Mouse (Mus musculus): Measurements from ENCODE around the gene Snx29.
"Not testable (repeated sequence)": the region's sequence is repeated elsewhere in the genome, so short reads cannot be mapped to it uniquely, and the experiment has no call there.

The Snx29 gene

DNA sequence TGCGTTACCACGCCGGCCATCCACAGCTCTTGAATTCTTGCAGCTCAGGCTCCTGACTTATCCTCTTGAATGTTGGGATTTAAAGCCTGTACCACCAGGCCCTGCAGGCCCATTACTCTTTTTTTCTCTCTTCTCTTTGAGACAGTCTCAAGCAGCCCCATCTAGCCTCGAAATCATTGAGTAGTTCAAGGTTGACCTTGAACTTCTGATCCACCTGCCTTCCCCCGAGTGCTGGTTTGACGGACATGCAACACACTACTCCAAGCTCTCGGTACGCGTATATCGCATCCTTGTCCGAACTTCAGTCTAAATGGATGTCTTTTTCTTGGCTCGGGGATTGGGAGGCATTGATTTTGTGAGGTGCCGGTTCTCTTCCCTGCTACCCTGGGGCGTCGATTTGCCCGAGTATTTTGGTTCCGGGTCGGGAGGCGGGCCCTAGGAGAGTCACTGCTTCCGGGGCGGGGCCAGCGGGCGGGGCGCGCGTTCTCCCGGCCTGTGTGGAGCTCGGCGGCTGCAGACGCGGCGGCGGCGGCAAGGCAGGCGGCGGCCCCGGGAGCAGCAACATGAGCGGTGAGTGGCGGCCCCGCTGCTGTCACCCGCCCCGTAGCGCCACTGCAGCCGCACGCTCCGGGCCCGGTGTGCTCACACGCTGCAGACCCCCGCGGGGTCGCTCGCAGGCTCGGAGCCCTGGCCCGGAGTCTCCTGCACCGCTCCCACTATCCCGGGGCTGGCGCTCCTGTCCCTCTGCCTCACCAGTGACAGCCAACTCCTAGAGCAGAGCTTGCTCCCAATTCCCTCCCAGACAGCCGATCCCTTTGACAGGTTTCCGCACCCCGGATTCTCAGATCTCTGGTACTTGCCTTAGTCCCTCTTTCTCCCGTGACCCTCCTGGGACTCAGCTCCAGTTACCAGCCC, at the start of gene Snx29:
Gene Snx29 (plus strand): TSS at position 500 of the 915 bp plus-strand sequence.
- in situ Hi-C loops (cut with MboI, MseI), result loop anchor here (10.0 to 25.0 kb wide), 2 partner anchors 788 to 1035 kb away; no protein-coding TSS in a partner anchor

DNA sequence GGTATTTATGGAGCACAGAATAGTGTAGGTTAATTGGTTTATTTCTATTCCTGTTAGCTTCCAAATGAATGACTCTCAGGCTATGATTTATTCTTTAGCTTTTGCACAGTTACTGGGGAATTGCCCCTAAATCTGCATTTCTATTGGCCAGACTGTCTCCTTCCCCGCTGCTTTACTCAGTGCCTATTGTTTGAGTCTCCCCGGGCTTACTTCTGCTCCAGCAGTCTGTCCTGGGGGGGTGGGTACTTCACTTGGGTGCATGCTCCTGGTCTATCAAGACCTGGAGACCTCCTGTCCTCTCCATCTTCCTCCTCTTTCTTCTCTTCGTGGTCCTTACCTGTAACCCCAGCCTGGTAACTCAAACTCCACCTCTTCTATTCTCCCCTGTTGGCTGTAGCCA, 45.8 kb upstream of the Snx29 start:
- in situ Hi-C loops (cut with MboI, MseI), result loop anchor here in 1 of 2 experiments (10.0 kb wide), 1 partner anchor 1252 kb away; no protein-coding TSS in a partner anchor

DNA sequence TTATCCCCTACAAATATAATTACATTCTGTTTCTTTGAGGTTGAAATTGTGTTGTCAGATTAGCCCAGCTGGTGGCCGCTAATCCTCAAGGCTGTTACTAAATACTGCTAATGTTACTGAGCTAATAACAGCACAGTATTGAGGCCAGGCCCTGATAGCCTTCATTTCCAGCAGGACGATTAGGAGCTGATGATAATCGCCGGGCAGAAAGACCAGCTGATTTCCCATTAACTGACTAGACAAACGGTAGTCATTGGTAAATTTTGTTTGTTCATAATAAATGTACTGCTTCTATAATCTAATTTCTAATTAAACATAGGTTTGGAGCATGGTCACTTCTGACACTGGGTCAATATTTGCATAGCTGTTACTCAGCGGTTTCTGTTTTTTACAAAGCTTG, 43.9 kb upstream of the Snx29 start:
- in situ Hi-C loops (cut with MboI, MseI), result loop anchor here in 1 of 2 experiments (10.0 kb wide), 1 partner anchor 1254 kb away; no protein-coding TSS in a partner anchor

DNA sequence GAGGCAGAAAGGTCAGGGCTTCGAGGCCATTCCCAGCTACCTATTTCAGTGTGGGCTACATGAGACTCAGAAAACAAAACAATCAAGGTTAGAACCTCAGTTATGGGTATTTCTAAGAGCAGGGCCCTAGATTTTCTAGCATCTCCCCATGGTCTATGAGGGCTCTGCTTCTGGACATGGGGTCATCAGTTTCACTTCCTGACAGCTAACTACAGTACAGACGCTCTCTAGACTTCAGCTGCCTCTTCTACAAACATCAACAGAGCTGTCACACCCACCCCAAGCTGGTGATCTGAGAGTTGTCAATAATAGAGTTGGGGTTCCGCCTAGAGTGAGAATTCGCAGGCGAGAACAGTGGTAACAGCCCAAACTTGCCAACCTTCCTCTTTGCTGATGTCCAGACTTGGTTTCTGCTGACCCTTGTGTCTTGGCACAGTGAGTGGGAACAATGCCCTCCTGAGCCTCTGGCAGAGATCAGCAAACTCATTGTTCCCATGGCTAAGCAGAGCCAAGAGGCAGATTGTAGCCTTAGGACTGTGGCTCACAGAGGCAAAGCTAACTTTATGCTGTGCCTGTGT, 40.0 kb upstream of the Snx29 start:
- in situ Hi-C loops (cut with MboI, MseI), result no loop called here

DNA sequence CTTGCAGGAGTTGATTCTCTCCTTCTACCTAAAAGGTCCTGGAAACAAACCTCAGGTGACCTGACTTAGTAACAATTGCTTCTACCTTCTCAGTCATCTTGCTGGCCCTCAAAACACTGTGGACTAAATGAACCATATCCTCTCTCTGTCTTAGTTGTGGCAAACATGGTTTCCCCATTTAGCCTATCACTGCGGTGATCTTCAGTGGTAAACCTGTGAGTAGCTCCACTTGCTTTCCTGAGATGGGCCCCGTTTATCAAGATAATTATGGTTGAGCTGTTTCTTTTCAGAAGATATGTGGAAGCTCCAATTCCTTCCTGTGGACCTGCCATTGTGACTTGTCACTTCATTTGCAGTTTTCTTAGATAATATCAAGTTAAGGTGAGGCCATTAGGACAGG, 37.8 kb upstream of the Snx29 start:
- in situ Hi-C loops (cut with MboI, MseI), result no loop called here

DNA sequence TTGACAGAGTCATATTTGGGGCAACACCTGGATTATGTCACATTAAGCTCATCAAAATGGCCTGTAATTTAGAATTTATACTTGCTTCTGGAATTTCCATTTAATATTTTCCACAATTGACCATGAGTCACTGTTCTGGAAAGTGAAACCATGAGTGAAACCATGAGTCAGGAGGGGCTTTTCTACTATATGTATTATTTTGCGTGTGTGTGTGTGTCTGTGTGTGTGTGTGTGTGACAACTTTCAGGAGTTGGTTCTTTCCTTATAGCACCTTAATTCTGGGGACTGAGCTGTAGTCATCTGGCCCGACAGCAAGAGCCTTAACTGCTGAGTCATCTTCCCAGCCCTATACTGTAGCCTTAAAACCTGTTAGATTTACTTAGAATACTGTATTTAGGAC, 36.8 kb upstream of the Snx29 start:
- in situ Hi-C loops (cut with MboI, MseI), result no loop called here

DNA sequence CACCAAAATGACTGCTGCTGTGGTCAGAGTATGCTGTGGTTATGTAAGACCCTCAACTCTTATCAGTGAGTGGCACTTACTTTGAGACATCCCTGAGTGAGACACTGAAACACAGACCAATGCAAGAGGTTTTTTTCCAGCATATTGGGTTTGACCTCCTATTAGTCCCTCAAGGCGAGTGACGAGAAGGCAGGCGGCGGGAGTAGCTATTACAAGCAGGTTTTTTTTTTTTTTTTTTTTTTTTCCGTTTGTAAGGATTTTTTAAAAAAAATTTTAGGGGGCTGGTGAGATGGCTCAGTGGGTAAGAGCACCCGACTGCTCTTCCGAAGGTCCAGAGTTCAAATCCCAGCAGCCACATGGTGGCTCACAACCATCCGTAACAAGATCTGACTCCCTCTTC, 33.8 kb upstream of the Snx29 start:
- in situ Hi-C loops (cut with MboI, MseI), result not testable (repeated sequence)

DNA sequence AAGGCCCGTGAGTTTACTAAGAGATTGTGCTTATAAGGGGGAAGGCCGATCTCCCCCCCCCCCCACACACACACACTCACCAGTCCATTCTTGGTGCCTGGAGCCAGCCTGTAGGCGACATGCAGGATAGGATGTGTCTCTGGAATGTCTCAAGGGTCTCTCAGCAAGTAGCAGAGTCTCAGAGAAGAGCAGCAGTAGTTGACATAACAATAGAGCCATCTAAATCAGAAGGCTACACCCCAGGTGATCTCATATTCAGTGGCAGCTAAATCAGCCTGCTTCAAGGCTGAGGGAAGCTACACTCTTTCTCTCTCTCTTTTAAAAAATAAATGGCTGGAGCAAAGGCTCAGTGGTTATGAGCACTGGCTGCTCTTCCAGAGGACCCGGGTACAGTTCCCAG, 27.1 kb upstream of the Snx29 start:
- in situ Hi-C loops (cut with MboI, MseI), result not testable (repeated sequence)

DNA sequence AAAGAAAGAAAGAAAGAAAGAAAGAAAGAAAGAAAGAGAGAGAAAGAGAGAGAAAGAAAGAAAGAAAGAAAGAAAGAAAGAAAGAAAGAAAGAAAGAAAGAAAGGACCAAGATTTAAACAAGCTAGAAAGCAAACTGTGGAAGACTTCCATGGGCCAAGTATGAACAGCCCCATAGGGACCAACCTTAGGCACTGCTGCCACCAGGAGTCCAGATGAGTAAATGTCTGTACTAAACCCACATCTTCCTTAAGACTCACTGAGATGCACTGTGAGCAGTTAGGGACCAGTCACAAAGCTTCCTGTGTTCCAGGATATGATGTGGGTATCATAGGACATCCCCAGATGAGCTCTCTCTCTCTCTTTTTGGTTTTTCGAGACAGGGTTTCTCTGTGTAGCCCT, 25.0 kb upstream of the Snx29 start:
- in situ Hi-C loops (cut with MboI, MseI), result not testable (repeated sequence)

DNA sequence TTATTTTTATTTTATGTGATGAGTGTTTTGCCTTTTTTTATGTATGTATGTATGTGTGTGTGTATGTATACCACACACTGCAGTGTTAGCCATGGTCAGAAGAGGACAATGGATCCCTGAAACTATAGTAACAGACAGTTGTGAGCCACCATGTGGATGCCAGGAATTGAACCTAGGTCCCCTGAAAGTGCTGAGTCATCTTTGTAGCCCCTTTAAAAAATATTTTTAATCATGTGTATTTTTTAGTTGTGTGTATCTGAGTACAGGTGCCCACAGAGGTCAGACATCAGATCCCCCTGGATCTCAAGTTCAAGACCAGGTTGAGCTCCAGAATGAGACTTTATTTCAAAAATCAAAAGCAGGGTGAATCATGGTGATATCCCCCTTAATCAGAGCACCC, 19.0 kb upstream of the Snx29 start:
- in situ Hi-C loops (cut with MboI, MseI), result loop anchor here (10.0 to 25.0 kb wide), 2 partner anchors 111 to 1016 kb away; no protein-coding TSS in a partner anchor

DNA sequence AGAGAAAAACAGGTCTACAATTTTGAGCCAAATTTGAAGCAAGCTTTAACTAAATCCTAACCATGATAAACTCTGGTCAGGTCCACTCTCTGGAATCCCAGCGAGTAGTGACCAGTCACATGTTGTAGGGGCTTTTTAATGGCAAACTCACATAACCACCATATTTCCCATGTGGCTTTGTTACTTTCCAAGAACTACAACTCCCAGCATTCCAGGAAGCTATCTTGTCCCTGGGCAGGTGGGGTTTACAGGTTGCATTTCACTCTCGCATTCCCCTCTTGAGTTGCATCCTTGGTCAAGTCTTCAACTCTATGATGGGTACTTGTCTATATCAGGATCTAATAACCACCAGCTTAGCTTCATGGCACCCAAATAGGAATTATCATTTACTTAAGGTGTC, 17.2 kb upstream of the Snx29 start:
- in situ Hi-C loops (cut with MboI, MseI), result loop anchor here (10.0 to 25.0 kb wide), 2 partner anchors 109 to 1018 kb away; no protein-coding TSS in a partner anchor

DNA sequence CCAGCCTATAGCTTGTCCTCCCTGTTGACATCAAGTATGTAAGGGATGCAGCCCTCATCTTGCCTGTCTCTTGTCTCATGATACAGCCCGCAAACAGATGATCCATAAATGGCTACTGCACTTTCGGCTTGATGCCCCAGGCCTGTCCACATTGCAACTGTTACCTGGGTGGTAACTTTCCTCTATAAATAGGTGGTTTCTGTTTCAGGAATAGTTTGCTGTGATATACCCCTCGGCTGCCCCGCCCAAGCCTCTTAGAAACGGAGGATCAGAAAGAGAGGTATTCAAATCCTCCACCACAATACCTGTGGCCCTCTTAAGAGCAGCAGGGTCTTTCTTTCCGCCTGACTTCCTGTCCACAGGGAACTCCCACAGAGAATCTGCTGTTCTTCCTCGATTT, 9.2 kb upstream of the Snx29 start, which contains the start of gene Tnfrsf17:
Gene Tnfrsf17 (plus strand): TSS at position 301 of the 400 bp plus-strand sequence.
- in situ Hi-C loops (cut with MboI, MseI), result loop anchor here in 1 of 2 experiments (10.0 to 25.0 kb wide), 2 partner anchors 101 to 1026 kb away; no protein-coding TSS in a partner anchor

DNA sequence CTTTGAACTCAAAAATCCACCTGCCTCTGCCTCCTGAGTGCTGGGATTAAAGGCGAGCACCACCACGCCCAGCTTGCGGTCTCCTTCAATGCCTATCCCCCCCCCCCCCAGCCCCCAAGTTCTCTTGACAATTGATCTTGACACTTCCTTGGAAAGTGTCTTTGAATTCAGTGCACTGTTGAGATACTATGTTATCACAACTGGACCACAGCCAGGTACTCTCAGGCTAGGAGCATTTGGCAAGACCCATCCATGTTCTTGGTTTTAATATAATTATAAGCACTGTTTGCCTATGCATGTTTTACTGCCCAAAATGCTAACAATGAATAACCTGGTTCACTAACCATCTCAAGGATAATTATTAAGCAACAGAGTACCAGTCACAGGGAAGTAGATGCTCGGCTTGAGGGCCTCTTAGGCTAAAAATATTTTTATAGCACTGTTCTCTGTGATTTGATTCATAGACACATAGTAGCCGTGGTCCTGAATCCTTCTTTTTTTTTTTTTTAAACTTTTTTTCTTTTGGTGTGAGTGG, 6.9 kb upstream of the Snx29 start:
- in situ Hi-C loops (cut with MboI, MseI), result loop anchor here in 1 of 2 experiments (10.0 to 25.0 kb wide), 2 partner anchors 99 to 1029 kb away; no protein-coding TSS in a partner anchor

DNA sequence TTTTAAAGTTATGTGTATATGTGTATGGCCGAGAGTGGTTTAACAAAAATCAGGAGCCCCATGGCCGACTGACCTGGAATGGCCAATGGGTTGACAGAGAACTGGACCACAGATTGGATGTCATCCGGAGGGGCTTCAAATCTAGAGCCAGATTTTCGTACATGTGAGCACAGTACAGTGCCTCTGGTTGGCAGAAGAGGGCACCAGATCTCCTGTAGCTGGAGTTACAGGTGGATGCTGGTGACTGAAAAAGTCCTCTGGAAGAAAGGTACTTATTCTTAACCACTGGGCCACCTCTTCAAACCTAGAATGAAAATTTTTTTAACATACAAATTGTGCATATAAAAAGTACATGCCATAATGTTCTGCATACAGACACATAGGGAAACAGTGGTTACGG, 6.0 kb upstream of the Snx29 start:
- in situ Hi-C loops (cut with MboI, MseI), result loop anchor here in 1 of 2 experiments (10.0 to 25.0 kb wide), 2 partner anchors 98 to 1029 kb away; no protein-coding TSS in a partner anchor

DNA sequence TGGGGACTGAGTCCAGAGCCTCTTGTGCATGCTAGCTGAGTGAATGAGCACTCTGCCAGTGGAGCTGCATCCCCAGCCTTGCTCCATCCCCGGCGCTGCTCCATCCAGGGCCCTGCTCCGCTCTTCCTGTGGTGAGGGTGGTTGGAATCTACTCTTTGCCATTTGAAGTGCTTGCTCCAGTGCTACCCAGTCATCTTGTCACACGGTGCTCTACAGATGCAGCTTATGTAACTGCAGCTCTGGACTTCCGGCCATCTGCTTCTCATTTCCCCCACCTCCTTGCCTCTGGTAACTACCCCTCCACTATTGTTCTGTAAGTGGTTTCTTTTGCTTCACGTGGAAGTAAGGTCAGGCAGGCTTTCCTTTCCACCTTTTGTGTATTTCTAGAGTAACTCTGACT, 5.4 kb upstream of the Snx29 start:
- in situ Hi-C loops (cut with MboI, MseI), result loop anchor here in 1 of 2 experiments (10.0 to 25.0 kb wide), 2 partner anchors 97 to 1030 kb away; no protein-coding TSS in a partner anchor

DNA sequence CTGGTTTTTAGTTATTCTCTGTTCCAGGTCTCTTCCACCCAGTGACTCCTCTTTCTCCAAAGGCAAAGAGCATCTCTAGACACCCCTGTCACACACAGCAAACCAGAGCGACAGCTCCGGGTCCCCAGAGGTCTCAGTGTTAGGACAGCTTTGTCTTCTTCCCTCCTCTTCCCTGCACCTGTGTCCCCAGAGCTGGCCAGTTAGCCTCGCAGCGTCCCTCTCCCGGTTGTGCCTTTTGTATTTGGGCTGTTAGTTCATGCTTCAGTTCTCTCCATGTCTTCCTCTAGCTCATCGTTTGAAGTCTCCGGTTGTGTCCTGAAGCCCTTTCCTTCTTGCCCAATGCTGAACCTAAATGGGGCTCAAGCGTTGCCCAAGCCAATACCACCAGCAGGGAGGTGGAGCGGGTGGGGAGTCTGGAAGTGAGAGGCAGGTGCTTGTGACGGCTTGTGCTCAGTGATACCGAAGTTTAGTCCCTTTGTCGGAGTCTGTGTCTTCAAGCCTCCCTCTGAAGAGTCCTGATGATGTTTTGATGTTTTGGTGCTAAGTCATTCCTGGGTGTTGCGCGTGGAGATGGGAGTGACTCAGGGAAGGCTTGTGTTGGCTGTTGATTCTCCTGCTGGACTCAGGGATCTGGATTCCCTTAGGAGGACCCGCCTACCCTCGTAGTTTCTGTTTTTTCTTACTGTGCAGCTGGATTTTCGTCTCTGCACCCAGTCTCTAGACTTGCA, 780 bp downstream of the Snx29 start:
- in situ Hi-C loops (cut with MboI, MseI), result loop anchor here (10.0 to 25.0 kb wide), 2 partner anchors 789 to 1036 kb away; no protein-coding TSS in a partner anchor

DNA sequence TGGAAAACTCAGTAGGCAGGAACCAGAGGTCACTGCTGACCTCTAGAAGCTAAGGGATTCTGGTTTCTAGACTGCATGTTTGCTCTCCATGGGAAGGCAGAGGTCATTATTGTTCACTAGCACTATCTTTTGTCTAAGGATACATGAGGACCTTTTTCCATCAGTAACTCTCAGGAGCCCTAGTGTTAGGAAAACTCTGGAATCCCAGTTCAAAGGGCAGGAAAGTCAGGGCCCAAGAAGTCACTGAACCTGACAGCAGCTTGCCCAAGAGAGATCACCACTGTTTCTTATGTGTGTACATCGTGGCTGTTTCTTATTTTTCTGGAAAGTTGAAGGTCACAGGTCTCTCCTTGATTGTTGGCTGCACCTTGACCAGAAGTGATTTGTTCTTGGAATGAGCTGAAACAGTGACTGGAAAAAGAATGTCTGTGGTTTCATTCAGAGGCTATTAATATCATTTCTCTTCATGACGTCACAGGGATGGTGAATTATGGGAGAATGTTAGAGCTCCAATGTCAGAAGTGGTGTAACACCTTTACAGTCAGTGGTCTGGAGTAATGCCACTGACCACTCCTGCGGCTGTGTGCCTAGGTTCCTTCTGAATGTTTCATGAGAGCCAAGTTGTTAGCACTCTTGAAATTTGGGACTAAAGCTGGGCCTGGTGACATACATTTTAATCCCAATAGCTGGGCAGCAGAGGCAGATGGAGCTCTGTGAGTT, 7.5 kb downstream of the Snx29 start:
- in situ Hi-C loops (cut with MboI, MseI), result no loop called here

DNA sequence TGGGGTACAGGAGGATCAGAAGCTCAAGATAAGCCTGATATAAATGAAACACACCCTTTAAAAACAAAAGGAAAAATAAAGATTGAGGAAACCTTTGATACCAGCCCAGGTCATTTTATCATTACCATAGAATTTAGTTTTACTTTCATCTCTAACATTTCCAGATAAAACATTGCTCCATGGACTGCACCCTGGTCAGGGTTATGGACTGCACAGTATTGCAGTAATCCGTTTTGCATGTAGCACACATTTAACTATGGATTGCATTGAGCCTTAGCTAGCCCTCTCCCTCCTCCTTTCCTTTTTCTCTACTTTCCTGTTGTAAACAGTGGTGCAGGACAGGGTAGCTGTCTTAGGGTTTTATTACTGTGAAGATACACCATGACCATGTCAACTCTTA, 8.3 kb downstream of the Snx29 start:
- in situ Hi-C loops (cut with MboI, MseI), result no loop called here

DNA sequence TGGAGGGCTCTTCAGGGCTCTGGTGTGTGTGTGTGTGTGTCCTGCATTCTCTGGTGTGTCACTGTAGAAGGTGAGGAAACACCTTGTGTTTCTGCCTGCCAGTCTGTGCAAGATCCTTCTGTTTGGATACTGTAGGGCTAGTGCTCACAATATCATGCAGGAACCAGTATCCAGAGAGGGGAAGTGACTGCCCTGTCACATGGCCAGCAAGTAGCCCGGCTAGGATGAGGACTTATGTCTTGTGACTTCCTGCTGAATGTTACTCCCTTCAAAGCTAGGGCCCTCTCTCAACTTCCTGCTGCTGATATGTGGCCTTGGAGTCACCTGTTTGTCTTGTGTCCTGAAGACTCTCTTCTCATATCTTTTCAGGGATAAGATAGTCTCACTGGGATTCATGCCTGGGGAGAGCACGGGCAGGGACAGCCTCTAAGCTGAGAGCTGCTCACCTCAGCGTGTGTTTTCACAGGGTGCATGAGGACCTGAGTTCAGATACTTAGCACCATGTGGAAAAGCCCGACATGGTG, 20.6 kb downstream of the Snx29 start:
- in situ Hi-C loops (cut with MboI, MseI), result no loop called here

DNA sequence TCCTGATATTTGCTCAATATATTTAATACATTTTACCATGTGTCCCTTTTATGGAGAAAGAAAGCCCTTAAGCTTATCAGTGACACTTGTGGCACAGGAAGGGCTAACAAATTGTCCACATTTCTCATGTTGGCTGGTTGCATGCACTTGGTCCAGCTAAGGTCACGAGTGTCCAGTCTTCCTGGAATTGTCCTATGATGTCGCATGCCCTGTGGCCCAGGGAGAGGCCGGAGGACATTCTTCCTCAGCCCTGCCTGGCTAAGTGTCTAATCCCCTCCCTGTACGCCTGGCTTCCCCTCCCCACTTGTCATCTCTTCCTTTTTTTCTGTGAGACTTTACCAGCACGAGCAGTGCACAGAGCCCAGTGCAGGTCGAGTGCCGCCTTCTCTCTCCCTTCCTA, 29.2 kb downstream of the Snx29 start:
- in situ Hi-C loops (cut with MboI, MseI), result no loop called here

Data from T-helper 17 cell (primary cell).